Mouse (Mus musculus): ENCODE data around the gene Wipf3.
A peak's percentile ranks its signal among the peaks of the same experiment; 100 is the strongest.

Wipf3 gene

GRCm38 (mm10) chr6:54429447-54430194, at the start of gene Wipf3:
TSS of gene Wipf3 (plus strand) at chr6:54429603.
- DNase-seq (ENCODE audit: low spot score) = peak; percentile 85

GRCm38 (mm10) chr6:54382636-54383035, 46.8 kb upstream of the Wipf3 start:
- DNase-seq (ENCODE audit: low spot score) = no peak

DNA sequence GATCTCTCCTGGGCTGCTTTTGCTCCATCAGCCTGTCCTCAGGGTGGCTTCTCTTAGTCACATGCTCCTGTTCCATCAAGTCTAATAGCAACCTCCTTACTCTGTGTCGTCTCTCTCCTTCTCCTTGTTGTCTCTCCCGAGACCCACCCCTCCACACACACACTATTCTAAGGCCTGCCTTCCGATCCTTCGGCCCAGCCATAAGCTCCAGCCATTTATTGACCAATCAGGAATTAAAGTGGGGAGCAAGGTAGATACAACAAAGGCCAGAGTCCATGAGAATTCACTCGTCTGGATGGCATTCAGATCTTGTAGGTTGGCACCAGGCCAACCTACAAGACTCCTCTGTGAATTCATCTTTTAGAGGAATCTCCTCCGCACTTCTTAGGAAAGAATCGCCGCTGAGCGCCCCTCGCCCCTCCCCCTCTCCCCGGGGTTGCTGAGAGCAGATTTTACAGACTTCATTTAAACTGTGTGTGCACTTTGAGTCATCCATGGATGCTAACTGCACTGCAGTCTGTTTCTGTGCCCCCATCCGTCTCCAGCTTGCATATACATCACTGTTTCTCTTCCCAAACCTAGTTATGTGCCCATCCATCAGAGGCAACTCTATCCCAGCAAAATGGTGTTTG, 45.4 kb upstream of the Wipf3 start:
- peak; percentile 58 for DNase-seq (ENCODE audit: low spot score)

GRCm38 (mm10) chr6:54384777-54385176, 44.6 kb upstream of the Wipf3 start:
- no peak for DNase-seq (ENCODE audit: low spot score)

- DNase-seq (ENCODE audit: low spot score) = no peak
Observed at GRCm38 (mm10) chr6:54386429-54386828, 43.0 kb upstream of the Wipf3 start.

GRCm38 (mm10) chr6:54387044-54387443, 42.4 kb upstream of the Wipf3 start:
- no peak for DNase-seq (ENCODE audit: low spot score)

- DNase-seq (ENCODE audit: low spot score) = no peak
Observed at GRCm38 (mm10) chr6:54387751-54388150, 41.7 kb upstream of the Wipf3 start.

GRCm38 (mm10) chr6:54388690-54389275, 40.6 kb upstream of the Wipf3 start:
- DNase-seq (ENCODE audit: low spot score) = no peak

- DNase-seq (ENCODE audit: low spot score) = peak; percentile 81
Observed at GRCm38 (mm10) chr6:54391765-54392164, 37.6 kb upstream of the Wipf3 start.

- no peak for DNase-seq (ENCODE audit: low spot score)
Observed at GRCm38 (mm10) chr6:54393886-54394285, 35.5 kb upstream of the Wipf3 start.

DNA sequence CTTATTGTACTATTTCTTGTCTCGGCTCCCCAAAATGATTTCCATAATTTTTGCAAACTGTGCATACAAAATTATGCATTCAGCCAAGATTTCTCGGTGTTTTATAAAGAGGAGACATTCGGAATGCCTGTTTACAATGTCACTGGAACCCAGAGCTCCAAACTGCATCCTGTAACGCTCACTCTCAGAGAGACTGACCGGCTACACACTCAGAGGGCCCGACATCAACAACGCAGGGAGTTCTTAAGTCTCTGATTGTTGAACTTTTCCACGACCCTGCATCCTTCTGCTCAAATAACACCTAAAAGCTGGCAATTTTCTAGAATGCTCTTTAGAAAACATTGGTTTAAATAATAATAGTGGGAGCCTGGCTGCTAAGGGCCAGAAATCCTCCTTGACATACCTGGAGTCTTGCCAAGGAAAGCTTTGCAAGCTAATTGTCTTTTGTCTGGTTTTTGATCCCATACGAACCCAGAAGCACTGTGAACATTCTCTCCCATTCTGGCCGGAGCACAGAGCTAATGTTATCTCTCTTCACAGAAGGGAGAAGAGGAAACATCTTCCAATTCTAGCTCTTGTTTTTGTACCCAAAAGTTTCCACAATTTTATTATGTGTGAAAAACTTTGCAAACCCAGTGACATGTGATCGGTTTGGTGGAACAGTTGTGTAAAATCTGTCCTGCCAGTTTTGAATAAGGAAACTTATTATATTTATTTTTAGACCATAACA, 30.0 kb upstream of the Wipf3 start:
- DNase-seq (ENCODE audit: low spot score) = no peak

DNA sequence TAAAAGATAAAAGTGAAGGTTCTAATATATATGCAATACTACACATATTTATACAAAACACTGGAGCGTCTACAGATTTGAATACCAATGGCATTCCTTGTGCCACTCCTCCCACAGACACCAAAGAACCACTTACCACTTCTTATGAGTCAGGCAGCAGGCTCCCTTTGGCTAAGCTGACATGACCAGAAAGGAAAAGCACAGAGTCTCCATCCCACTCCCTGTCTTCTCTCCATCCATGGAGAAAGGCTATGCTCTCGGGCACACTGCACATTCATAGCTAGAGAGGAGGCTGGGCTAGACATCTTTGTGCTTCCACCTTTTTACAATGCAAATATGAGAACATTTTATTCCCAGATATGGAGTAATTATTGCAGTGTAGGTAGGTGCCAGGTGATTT, 27.9 kb upstream of the Wipf3 start:
- no peak for DNase-seq (ENCODE audit: low spot score)

DNA sequence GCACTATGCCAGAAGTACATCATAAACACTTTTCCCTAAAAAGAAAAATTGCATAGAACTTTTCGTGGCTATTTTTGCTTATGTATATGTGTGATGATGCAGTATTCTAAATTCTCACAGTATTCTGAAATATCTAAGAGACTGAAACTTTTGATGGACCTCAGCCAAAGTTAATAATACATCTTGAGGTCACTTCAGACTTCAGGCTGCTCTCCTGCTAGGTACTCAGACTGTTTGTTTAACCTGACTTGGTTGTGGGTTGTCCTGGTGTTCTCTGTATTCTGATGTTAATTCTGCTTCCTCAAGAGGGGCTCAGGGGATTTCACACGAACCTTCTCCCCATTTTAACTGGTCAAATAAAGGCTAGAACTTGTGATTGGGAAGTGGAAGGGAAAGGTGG, 24.5 kb upstream of the Wipf3 start:
- DNase-seq (ENCODE audit: low spot score) = no peak

DNA sequence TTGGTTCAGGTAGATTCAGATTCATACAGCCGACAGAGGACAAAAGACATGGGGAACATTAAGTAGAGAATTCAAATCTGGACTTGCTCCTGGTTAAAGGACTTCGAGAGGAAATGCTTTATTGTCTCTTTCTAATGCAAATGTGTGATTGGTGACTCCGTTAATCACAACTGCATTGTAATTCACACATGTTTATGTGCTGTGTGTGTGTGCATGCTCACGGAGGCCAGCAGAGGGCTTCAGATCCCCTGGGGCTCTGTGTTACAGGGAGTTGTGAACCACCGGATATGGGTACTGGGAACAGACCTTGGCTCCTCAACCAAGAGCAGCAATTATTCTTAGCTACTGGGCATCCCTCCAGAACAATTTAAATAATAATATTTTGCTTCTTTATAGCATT, 23.3 kb upstream of the Wipf3 start:
- DNase-seq (ENCODE audit: low spot score) = no peak

DNA sequence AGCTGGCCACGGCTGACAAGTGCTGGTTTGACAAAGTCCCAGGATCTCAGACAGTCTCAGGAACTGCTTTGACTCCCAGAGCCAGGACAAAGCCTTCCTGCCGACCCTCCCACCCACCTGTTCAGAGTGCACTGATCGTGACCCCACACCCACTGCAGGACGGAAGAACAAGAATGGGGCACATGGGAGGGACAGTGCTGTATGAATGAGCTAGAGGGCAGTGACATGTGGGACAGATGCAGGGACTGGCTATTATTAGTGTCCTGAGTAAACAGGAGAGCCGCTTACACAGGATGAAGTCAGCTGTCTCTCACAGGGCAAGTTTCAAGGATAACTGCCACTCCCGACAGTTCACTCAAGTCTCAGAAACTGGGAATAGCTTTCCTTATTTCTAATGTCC, 20.1 kb upstream of the Wipf3 start:
- no peak for DNase-seq (ENCODE audit: low spot score)

DNA sequence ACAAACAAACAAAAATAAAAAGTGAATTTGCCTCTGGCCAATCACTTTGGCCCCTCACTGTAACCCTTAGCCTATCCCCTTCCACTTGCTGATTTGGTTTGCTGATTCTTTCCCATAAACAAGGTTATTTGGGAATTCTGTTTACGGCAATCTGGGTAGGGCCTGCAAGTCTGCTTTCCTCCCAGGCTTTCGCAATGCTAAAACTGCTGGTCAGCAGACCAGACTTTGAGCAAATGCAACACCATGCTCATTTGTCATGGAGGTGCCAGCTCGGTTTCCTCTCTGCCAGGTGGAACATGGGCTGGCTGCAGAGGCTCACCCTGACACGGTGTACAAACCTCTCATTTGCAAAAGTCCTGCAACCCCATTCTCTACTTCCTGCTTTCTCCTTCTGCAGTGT, 19.0 kb upstream of the Wipf3 start:
- no peak for DNase-seq (ENCODE audit: low spot score)

DNA sequence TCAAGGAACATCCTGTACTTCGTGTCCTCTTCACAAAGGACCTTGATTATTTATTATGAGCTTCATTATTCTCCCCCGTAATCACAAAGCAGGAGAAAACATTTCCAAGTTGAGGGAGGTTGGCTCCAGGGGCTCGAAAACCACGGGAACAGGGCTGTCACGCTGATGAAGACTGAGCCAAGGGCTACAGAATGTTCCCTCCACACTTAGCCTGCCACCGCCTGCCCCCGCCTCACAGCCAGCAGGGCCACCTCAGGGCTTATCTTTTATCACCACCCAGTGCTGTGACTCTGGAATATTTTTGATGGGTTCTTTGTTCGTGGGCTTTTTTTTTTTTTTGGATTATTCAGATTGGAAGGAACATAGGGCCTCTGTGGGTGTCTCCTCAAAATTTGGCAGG, 17.8 kb upstream of the Wipf3 start:
- no peak for DNase-seq (ENCODE audit: low spot score)

GRCm38 (mm10) chr6:54412879-54413278, 16.5 kb upstream of the Wipf3 start:
- no peak for DNase-seq (ENCODE audit: low spot score)

DNA sequence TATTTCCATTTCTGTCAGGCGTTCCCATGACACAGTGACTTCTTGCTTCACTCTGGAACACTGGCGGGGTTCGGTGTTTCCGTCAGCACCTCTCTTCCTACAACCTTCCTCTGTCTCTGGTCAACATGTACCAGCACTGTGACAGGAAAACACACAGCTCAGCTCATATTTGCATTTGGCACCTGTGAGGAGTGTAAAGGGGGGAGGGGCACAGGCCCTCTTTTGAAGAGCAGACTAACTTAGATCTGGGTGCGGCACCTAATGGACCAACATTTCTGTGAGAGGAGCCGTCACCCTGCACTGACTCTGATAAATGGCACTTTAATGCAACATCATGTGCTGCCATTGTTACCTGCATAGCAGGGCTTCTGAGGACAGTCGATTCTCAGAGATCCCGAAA, 4.2 kb upstream of the Wipf3 start:
- DNase-seq (ENCODE audit: low spot score) = no peak

- no peak for DNase-seq (ENCODE audit: low spot score)
Observed at GRCm38 (mm10) chr6:54428850-54429446, 455 bp upstream of the Wipf3 start.

DNA sequence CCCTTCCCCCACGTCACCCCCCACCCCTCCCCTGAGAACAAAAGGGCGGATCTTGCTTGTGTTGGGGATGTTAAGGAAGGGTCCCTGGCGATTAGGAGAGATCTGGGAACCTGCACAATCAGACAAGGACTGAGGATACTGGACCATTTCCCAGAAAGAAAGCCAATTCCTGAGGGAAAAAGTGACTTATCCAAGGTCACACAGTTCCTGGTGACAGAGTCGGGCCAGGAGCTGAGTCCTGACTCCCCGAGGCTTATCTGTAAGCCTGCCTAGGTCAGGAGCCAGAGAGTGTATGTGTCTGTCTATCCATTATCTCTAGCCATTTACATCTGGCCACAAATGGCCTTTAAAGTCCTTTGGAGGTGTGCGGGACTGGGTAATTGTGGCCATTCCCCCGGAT, 818 bp downstream of the Wipf3 start:
- no peak for DNase-seq (ENCODE audit: low spot score)

DNA sequence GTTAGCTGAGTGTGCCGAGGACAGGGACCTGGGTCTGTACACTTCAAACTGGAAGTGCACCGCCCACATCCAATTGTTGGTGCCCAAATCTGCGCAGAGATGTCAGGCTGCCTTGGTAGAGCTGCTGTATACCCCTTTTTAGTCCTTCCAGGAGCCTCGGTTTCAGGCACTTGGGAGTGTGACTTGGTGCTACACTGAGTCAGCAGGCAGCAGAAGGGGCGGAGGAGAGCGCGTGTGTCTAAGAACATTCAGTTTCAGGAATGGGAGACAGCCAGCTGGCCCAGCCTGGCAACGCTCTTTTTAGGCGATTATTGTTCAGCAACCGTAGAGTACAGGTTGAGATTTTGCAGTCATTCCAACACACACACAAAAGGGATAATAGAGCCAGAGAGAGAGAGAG, 2.4 kb downstream of the Wipf3 start:
- DNase-seq (ENCODE audit: low spot score) = no peak

Measured in testis, postnatal 10 days (tissue).